Mouse (Mus musculus): ENCODE measurements around the gene Gm20388. TPM values are rescaled to one million over a fixed set of nuclear protein-coding genes. Genes with fewer than 3 reads are reported as not detected.

Gene Gm20388
- total RNA-seq, 2 experiments from 2014 or later = 2.4 to 2.6 TPM

DNA sequence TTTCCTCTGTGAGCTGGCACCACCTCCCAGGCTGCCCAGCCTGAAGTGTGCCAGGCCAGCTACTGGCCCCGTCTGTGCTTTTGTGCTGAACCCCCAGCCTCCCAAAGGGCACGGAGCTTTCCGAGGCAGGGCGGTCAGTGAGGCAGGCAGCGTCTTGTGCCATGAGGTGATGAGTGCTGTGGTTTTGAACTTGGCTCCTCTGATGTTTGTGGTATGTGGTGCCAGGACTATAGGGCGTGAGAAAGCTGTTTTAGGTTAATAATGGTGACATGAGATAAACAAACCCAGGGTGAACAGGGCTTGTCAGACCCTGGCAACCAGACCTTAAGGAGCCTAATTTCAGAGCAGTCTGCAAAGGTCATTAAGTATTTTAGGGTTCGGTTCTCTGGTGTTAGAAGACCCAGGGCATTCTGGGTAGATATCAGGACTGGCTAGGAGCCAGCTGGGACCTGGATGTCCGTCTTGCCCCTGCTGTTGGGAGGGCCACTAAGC lies 4406.6 kb downstream of the Gm20388 start:
- no peak for DNase-seq (ENCODE audit: extremely low spot score in 1 of 2, low spot score in 2 of 2)
- intact Hi-C loops (cut with DNase I) = no loop called here
- no peak for TF ChIP-seq CTCF (IDR thresholded peaks at IDR 0.05)
- no peak overlapping the region for H3K4me3 ChIP-seq
- H3K27ac ChIP-seq = no peak overlapping the region

DNA sequence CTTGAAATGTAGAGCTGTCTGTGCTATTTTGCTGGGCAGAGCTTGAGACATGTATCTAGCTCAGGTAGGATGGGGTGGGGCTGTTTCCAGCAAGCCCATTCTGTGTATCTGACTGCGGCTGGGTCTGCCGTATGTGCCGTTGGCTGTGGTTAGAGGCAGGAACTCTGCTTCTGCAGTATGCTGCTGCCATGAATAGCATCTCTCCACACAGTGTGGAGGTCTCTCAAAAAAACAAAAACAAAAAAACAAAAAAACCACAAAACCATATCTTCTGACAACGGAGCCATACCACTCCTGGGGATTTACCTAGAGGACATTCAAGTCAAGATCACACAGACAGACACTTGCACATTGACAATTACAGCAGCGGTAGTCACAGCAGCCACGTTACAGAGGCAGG lies 4407.2 kb downstream of the Gm20388 start:
- no peak for DNase-seq (ENCODE audit: extremely low spot score in 1 of 2, low spot score in 2 of 2)
- intact Hi-C loops (cut with DNase I) = no loop called here
- Histone ChIP-seq H3K4me3 (no peak overlapping the region), H3K27ac (no peak overlapping the region)
- no peak for TF ChIP-seq CTCF (IDR thresholded peaks at IDR 0.05)

DNA sequence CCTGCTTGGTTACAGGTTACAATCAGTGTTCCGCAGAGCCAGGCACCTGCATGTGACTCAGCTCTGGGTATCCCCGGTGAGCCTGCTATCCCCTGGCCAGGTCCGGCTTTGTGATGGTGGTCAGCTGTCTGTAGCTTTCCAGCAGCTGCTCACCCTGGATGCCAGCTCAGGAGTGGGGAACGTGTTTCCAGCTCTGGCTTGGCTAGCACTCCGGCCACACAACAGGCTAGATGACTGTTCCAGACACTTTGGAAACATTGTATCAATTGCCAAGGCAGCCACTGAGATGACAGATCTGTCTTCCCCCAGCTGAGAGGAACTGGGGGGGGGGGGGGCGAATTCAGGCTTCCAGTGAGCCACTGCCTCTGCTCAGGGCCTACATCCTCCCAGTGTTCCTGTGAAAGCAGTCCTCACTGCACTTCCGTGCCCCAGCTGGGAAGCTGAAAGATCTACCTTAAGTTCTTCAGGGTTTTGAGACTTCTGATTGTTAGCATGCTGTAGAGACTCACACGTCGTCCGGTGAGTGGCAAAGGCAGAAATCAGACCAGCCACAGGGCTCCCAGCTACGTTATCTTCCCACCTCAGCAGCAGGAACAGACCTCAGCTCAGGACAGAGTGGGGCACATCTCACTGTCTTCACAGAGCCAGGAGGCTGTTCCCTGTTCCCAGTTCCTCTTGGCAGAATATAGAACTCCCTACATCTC lies 4408.1 kb downstream of the Gm20388 start:
- no peak overlapping the region for H3K27ac ChIP-seq
- DNase-seq (ENCODE audit: extremely low spot score in 1 of 2, low spot score in 2 of 2) = no peak
- no peak overlapping the region for H3K4me3 ChIP-seq
- TF ChIP-seq CTCF (IDR thresholded peaks at IDR 0.05) = no peak
- intact Hi-C loops (cut with DNase I) = no loop called here

DNA sequence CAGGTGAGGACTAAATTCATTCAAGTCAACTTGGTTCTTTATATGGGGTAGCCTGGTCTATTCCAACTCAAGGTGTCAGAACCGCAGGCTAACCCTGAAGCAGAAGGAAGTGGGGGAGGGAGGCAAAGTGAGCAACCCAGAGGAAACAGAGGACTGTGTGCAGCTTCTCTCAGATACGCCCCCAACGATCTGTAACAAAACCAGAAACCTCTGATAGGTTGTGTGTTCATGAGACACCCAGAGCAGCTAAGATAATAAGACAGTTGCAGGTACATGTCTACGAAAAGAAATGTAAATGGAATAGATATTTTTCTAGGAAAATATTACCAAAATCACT lies 4408.6 kb downstream of the Gm20388 start:
- Histone ChIP-seq H3K4me3 (no peak overlapping the region), H3K27ac (no peak overlapping the region)
- no peak for TF ChIP-seq CTCF (IDR thresholded peaks at IDR 0.05)
- no peak for DNase-seq (ENCODE audit: extremely low spot score in 1 of 2, low spot score in 2 of 2)
- intact Hi-C loops (cut with DNase I) = no loop called here

DNA sequence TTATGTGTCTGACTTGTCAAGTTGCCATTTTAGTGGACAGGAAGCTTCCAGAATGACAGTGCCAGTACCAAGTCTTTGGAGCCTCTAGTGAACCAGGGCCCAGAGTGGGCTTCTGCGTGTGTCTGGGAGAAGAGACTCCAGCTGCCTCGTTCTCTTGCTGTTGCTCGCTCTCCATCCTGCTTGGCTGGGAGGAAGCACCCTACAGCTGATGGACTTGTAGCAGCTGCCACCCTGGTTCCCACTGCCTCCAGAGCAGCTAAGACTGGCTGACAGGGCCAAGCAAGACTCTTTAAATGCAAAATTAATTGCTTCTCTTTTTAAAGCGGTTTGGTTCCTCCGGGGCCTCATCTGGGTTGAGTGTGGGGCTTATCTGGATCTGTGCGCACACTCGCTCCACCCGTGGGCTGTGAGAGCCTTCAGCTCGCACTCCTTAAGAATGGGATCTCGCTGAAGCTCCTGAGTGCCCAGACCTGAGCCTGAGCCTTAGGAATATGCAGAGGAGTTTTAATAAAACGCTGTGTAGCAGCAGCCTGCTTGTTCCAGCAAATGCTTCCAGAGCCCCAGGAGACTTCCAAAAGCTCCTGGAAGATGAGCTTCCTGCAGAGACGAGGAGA lies 4410.7 kb downstream of the Gm20388 start:
- no peak for TF ChIP-seq CTCF (IDR thresholded peaks at IDR 0.05)
- no peak overlapping the region for H3K4me3 ChIP-seq
- DNase-seq (ENCODE audit: extremely low spot score in 1 of 2, low spot score in 2 of 2) = no peak
- intact Hi-C loops (cut with DNase I) = loop anchor here (5.0 kb wide), 2 partner anchors 89 to 139 kb away; partner anchors contain the start of gene Galnt2
- peak overlapping the region; percentile 49 for H3K27ac ChIP-seq

DNA sequence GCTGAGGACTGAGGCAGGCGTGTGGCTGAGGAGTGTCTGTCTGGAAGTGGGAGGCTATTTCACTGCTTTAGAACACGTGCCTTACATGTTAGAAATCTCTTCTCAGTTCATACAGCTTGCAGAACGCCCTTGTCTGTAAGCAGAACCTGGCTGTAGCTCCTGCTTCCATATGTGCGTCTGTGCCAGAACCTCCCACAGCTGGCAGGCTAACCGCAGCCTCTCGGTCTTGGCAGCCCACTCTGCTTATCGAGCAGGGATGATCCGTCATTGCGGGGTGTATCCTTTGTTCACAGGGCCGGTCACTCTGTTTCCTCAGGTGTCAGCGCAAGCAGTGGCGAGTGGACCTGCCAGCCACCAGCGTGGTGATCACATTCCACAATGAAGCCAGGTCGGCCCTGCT lies 4412.7 kb downstream of the Gm20388 start:
- H3K4me3 ChIP-seq = no peak overlapping the region
- intact Hi-C loops (cut with DNase I) = loop anchor here (5.0 kb wide), 2 partner anchors 91 to 141 kb away; partner anchors contain the start of gene Galnt2
- H3K27ac ChIP-seq = 0 out of 2 replicates have a peak overlapping the region, but pooled peaks have one; percentile 24
- peak in 1 of 2 experiments; percentile 43 for DNase-seq (ENCODE audit: extremely low spot score in 1 of 2, low spot score in 2 of 2)
- no peak for TF ChIP-seq CTCF (IDR thresholded peaks at IDR 0.05)

DNA sequence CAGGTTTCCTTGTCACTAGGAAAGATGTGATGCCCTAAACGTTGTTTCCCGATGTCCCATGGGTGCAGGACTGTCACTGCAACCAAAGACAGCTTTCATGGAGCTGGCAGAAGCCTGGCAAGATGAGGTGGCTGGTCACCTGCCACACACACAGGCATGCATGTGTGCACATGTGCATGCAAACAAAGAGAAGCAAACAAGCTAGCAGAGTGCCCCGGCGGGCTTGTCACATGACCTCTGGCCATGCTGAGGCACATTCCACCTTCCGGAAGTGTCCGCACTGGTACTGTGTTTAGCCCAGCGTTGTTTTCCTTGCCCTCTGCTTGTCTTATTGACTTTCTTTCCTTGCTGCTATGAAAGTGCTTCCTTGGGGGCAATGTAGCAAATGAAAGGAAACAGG lies 4417.6 kb downstream of the Gm20388 start:
- no peak for DNase-seq (ENCODE audit: extremely low spot score in 1 of 2, low spot score in 2 of 2)
- no peak overlapping the region for H3K27ac ChIP-seq
- intact Hi-C loops (cut with DNase I) = no loop called here
- no peak for TF ChIP-seq CTCF (IDR thresholded peaks at IDR 0.05)
- no peak overlapping the region for H3K4me3 ChIP-seq

DNA sequence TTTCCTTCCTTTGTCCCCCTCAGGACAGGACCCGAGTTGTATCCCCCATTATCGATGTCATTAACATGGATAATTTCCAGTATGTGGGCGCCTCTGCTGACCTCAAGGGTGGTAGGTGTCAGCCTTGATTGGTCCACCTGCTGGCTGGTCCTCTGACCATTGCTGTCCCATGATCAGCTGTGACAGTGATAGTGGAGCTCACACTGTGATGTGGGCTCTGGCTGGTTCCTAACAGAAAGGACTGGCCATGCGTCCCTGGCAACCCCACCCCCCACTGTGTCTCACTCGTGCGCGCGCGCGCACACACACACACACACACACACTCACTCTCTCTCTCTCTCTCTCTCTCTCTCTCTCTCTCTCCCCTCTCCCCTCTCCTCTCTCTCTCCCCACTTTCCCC lies 4419.0 kb downstream of the Gm20388 start:
- no peak overlapping the region for H3K27ac ChIP-seq
- no peak for DNase-seq (ENCODE audit: extremely low spot score in 1 of 2, low spot score in 2 of 2)
- intact Hi-C loops (cut with DNase I) = no loop called here

DNA sequence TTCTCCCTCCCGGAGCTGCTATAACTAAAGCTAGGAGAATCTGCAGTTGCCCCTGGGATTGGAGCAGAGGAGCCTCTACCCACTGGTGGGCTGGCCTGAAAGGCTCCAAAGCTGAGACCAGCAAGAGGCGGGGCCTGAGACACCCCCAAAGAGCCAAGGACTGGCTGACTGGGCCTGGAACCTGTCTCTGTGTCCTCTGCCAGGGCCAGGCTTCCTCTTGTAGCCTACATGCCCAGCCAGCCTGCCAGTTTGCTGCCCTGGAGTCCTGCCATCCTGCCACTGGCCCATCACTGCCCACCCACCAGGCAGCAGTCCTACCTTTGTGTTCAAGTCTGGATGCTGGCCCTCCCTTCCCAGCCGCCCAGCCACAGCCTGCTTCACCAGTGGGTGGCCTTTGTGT lies 4419.8 kb downstream of the Gm20388 start:
- DNase-seq (ENCODE audit: extremely low spot score in 1 of 2, low spot score in 2 of 2) = peak in 1 of 2 experiments; percentile 35
- intact Hi-C loops (cut with DNase I) = no loop called here
- TF ChIP-seq CTCF (IDR thresholded peaks at IDR 0.05) = no peak
- Histone ChIP-seq H3K27ac (no peak overlapping the region), H3K4me3 (no peak overlapping the region)

More for the DNA sequence above, 4419.0 kb downstream of the Gm20388 start:
- no peak overlapping the region for H3K4me3 ChIP-seq
- TF ChIP-seq CTCF (IDR thresholded peaks at IDR 0.05) = no peak

DNA sequence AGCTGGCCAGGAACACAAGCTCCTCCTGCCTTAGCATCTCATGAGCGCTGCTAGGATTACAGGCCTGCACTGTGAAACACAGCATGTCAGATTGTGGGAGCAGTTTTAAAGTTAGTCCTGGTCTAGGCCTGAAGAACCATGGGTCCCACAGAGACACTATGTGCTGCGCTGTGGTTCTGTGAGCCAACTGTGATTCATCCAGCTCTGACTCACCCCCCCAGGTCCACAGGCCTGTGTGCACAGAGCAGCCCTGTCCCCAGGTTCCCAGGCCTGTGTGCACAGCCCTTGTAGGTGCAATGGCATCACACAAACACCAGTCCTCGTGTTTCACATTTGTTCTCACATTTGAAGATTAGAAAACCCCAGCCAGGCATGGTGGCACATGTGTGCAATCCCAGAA lies 4420.5 kb downstream of the Gm20388 start:
- no peak for DNase-seq (ENCODE audit: extremely low spot score in 1 of 2, low spot score in 2 of 2)
- H3K4me3 ChIP-seq = no peak overlapping the region
- intact Hi-C loops (cut with DNase I) = no loop called here
- no peak overlapping the region for H3K27ac ChIP-seq
- no peak for TF ChIP-seq CTCF (IDR thresholded peaks at IDR 0.05)

DNA sequence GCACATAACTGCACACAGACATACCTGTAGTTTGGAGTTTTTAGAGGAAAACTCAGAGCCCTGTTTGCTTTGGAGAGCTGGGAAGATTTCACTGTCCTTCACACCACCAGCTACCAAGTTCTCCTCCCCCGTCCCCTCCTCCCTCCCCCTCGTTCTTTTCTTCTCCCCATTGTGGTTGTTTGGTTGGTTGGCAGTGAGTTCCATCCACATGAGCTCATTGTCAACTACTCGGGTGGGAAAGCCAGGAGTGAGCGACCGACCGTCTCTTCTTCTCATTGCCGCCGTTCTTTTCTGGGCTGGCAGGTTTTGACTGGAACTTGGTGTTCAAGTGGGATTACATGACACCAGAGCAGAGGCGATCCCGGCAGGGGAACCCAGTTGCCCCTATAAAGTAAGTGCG lies 4421.1 kb downstream of the Gm20388 start:
- Histone ChIP-seq H3K27ac (no peak overlapping the region), H3K4me3 (no peak overlapping the region)
- no peak for TF ChIP-seq CTCF (IDR thresholded peaks at IDR 0.05)
- DNase-seq (ENCODE audit: extremely low spot score in 1 of 2, low spot score in 2 of 2) = no peak
- intact Hi-C loops (cut with DNase I) = no loop called here

DNA sequence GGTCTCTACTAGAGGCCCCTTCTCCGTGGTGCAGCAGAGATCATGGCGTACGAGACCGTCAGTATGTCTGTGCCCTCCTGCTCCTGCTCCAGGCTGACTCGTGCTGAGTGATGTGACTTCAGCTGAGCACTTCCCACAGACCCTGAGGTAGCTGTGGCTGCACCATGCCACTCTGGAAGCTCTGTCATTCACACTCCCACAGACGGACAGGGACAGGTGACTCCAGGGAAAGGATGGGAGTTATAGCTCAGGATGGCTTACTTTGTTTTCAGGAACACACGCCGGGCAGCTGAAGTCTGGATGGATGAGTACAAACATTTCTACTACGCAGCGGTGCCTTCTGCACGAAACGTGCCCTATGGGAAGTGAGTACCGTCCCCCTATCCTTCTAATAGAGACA lies 4425.7 kb downstream of the Gm20388 start:
- no peak overlapping the region for H3K4me3 ChIP-seq
- TF ChIP-seq CTCF (IDR thresholded peaks at IDR 0.05) = no peak
- intact Hi-C loops (cut with DNase I) = no loop called here
- DNase-seq (ENCODE audit: extremely low spot score in 1 of 2, low spot score in 2 of 2) = no peak
- H3K27ac ChIP-seq = no peak overlapping the region

DNA sequence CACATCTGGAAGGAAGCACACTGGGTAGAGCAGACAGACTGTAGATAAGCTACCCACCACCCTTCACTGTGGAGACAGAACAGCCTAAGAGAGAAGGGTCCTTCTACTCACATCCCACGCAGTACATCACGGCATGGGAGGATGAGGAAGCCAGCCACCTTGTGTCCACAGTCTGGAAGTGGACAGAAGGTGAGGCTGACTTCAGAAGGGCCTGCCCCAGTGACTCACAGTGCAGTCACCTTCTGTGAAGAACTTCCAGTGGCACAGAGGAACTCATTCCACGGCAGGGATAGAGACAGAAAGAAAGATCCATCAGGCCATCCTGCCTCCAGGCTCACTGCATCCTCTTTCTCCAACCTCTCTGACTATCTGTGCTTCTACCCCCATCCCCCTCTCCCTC lies 4429.1 kb downstream of the Gm20388 start:
- TF ChIP-seq CTCF (IDR thresholded peaks at IDR 0.05) = no peak

More for the DNA sequence above, 4429.1 kb downstream of the Gm20388 start:
- no peak for DNase-seq (ENCODE audit: extremely low spot score in 1 of 2, low spot score in 2 of 2)
- intact Hi-C loops (cut with DNase I) = no loop called here
- H3K27ac ChIP-seq = no peak overlapping the region
- no peak overlapping the region for H3K4me3 ChIP-seq
